Mouse (Mus musculus): ENCODE measurements around the gene Tomm20.

The Tomm20 gene

DNA sequence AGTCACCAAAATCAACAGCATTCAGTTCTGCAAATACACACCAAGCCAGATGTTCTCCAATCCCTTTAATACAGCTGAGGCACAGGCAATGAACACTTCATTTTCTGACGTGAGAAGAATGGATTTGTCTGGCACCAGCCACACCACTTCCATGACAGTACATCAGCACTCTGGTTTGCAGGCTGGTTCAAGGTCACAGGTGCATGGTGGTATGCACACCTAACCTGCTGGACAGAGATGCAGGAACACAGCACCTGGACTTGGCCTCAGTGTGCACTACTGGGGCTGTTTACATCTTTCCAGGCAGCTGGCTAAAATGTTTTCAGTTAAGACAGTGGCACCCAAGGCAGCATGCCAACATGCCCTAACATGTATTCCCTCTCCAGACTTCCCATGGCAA, 13.0 kb downstream of the Tomm20 start:
- CTCF ChIA-PET = interaction anchor here in 3 of 4 experiments (0.6 to 1.5 kb wide), 3 partner anchors 9 to 423 kb away, joined by 3 to 7 read pairs (median 3); no protein-coding TSS in a partner anchor

DNA sequence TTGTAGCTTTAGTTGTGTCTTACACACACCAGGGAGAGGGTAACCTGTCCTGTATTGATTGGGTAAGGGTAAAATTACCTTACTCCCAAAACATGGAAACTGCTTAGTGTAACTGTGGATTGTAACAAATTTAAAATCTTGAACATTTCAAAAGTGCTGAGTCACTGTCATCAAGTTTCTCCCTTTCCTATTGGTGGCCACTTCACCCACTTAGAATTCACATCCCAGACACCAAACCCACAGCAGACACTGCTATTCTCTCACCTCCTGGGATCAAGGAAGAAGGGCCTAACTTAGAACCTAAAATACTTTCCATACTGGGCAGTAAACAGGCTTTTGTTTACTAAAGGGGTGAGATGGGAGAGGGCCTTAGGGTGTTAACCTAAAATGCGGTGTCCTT, 13.4 kb downstream of the Tomm20 start:
- ChIA-PET CTCF (interaction anchor here in 2 of 4 experiments (0.7 to 2.2 kb wide), 6 partner anchors 11 to 450 kb away, joined by 4 to 15 read pairs (median 8); partner anchors contain the start of gene Tomm20 (in 1 of the 2)), POLR2A (interaction anchor here (0.6 to 14.9 kb wide), 26 partner anchors 7 to 473 kb away, joined by 3 to 326 read pairs (median 8); partner anchors contain the start of genes Tomm20 (in 3 of the 4), Rbm34 (in 2 of the 4) and Irf2bp2 (in 1 of the 4))

More for the DNA sequence above, 13.0 kb downstream of the Tomm20 start:
- POLR2A ChIA-PET = interaction anchor here in 3 of 4 experiments (0.8 to 14.9 kb wide), 17 partner anchors 7 to 341 kb away, joined by 3 to 326 read pairs (median 14); partner anchors contain the start of genes Tomm20 (in 3 of the 3), Rbm34 (in 2 of the 3) and Irf2bp2 (in 1 of the 3)

DNA sequence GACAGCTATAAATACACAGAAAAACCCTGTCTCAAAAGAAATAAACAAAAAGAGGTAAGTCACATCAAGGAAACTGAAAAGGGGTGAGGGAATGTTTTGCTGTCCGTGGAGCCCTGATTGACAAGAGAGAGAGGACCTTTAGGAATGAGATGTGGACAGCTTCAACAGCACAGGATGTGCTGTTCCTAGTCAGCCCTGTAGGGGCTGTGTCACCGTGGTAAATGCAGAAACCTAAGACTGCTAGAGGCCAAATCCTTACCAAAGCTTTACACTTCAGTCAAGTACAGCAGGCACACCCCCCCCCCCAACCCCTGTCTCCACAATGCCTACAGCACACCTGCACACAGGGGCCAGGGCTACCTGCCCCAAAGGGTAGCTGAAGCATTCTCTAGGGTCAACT, 13.9 kb downstream of the Tomm20 start:
- POLR2A ChIA-PET = interaction anchor here (0.5 to 14.9 kb wide), 38 partner anchors 8 to 936 kb away, joined by 3 to 326 read pairs (median 6); partner anchors contain the start of genes Rbm34 (in 3 of the 4), Tomm20 (in 3 of the 4) and Irf2bp2 (in 1 of the 4)
- CTCF ChIA-PET = interaction anchor here (0.5 to 2.2 kb wide), 16 partner anchors 8 to 1953 kb away, joined by 3 to 15 read pairs (median 4); partner anchors contain the start of gene Tomm20 (in 1 of the 4)

DNA sequence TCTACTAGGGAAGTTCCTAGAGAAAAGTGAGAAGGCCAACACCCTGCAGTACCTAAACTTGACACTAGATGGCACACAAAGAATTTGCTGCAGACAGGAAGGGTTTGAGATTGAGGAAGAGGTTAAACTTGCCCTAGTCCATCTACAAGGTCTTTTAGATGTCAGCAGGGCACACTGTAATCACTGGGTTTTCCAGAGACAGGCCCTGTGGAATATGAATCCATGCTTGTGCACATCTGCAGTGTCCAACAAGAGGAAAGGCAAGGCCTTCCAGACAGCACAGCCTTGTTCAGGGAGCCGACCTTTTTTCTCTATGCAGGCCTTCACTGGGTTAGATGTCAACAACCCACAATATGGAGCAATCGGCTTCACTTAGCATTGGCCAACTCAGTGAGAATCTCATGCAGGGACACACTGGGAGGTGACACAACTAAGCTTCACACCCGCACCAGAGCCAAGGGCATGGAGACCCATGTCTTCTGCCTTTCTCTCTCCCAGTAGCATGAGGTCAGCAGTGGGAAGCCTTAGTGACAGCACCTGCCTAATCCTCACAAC, 16.0 kb downstream of the Tomm20 start:
- ChIA-PET POLR2A (interaction anchor here (0.7 to 14.9 kb wide), 18 partner anchors 8 to 923 kb away, joined by 3 to 326 read pairs (median 16); partner anchors contain the start of genes Rbm34 (in 2 of the 4), Tomm20 (in 2 of the 4) and Irf2bp2 (in 1 of the 4)), CTCF (interaction anchor here in 3 of 4 experiments (0.5 to 1.9 kb wide), 8 partner anchors 9 to 370 kb away, joined by 3 to 7 read pairs (median 4); no protein-coding TSS in a partner anchor)

DNA sequence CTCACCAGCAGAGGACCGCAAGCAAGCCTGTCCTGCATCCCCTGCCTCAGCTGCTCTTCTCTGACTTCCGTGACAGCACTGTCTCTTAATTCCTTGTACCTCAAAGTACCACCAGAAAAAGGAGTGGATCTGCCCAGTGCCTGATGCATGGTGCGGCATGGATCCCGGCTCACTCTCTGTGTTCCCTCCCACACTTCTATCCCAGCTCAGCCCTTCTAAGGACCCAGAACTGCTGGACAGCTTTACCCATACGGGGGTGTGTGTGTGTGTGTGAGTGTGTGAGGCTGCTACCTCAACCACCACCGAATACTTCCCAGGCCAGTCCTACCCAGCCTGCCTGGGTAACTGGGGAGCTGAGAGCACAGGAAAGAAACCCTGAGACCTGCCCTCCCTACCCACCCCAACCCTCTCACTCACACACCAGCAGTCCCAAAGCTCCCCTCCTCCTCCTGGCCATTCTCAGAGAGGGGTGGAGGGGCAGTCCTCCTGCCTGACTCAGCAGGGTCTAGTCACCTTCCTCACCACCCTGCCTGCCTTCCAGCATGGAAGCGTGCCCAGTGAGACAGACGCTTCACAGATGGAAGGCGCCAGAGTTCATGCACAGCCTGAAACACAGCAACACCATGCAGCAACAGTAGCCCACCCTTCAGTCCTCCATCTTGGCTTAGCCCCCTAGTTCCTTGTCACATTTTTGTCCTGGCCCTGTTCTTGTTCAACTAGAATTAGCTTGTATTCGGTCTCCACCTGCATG, 16.7 kb downstream of the Tomm20 start:
- CTCF ChIA-PET = interaction anchor here (0.5 to 2.3 kb wide), 16 partner anchors 8 to 659 kb away, joined by 3 to 11 read pairs (median 4); no protein-coding TSS in a partner anchor
- POLR2A ChIA-PET = interaction anchor here (0.6 to 14.9 kb wide), 30 partner anchors 7 to 923 kb away, joined by 3 to 326 read pairs (median 4); partner anchors contain the start of genes Rbm34 (in 3 of the 4), Irf2bp2 (in 2 of the 4) and Tomm20 (in 2 of the 4)

DNA sequence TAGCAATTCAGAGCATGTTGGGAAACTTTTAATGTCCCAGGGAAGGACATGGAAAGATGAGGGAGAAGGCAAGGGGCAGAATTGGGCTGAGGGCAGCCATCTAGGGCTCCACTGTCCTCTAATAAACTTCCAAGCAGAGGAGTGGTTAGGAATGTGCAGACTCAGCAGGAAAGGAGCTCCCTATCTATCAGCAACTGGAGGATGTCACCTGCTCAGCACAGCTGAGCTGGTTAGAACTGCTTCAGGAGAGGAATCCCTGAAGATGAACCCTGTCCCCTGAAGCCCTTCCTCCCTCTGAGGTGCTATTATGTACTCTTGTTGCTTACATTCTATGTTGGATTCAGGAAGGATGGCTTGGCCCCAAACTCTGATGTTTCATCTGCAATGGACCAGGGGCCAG, 17.6 kb downstream of the Tomm20 start:
- CTCF ChIA-PET = interaction anchor here in 3 of 4 experiments (0.5 to 2.3 kb wide), 13 partner anchors 7 to 658 kb away, joined by 3 to 8 read pairs (median 3); no protein-coding TSS in a partner anchor
- POLR2A ChIA-PET = interaction anchor here (0.6 to 14.9 kb wide), 25 partner anchors 8 to 476 kb away, joined by 3 to 326 read pairs (median 4); partner anchors contain the start of genes Rbm34 (in 3 of the 4), Irf2bp2 (in 2 of the 4) and Tomm20 (in 2 of the 4)

DNA sequence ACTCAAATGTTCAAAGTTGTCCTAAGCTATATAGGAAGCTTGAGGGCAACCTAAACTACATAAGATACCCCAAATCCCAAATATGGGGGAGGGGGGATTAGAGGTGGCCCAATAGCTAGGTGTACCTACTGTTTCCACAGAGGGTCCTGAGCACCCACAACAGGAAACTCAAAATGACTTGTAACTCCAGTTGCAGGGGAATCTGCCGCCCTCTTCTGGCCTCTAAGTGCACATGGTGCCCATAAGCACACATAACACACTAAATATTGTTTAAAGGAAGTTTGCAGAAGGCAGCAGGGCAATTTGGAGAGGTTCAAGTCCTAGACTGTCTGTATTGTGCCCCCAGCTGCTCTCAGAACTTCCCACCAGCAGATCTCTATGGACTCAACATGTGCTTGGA, 18.6 kb downstream of the Tomm20 start:
- CTCF ChIA-PET = interaction anchor here in 2 of 4 experiments (0.9 to 2.3 kb wide), 2 partner anchors 48 to 49 kb away, joined by 3 to 8 read pairs; no protein-coding TSS in a partner anchor
- POLR2A ChIA-PET = interaction anchor here in 3 of 4 experiments (0.6 to 14.9 kb wide), 10 partner anchors 11 to 349 kb away, joined by 3 to 326 read pairs (median 44); partner anchors contain the start of genes Rbm34 (in 2 of the 3), Tomm20 (in 2 of the 3) and Irf2bp2 (in 1 of the 3)

DNA sequence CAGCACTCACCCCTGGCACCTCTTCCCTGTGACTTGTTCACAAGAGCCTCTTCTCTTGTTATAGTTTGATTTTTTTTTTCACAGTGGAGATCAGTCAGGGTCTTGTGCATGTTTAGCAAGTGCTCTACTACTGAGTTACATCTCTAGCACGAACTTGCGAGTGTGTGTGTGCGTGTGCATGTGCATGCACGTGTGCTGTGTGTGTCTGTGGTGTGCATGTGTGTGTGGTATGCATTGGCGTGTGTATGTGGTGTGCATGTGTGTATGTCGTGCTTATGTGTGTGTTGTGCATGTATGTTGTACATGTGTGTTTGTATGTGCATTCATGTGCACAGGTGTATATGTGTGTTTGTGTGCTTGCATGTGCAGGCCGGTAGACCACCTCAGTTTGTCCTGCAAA, 22.7 kb downstream of the Tomm20 start:
- ChIA-PET POLR2A (interaction anchor here in 3 of 4 experiments (0.6 to 12.5 kb wide), 8 partner anchors 8 to 363 kb away, joined by 3 to 135 read pairs (median 4); partner anchors contain the start of gene Rbm34 (in 1 of the 3)), CTCF (interaction anchor here in 2 of 4 experiments (0.5 to 1.1 kb wide), 3 partner anchors 442 to 1610 kb away, joined by 3 to 4 read pairs (median 3); no protein-coding TSS in a partner anchor)

DNA sequence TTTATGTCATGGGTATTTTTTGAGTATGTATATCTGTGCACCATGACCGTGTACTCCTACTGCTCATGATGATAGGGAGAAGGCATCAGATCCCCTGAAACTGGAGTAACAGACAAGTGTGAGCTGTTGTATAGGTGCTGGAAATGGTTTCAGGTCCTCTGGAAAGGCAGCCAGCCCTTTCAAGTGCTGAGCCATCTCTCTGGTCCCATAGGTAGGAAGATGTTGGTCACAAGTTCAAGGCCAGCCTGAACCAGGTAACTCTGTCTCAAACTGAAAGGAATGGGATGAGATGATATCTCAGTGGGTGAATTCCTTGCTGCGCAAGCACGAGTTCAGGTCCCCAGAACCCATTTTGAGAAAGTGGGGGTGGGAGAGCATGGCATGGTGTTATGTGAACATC, 24.2 kb downstream of the Tomm20 start:
- POLR2A ChIA-PET = interaction anchor here (0.5 to 4.4 kb wide), 32 partner anchors 9 to 447 kb away, joined by 3 to 58 read pairs (median 4); partner anchors contain the start of genes Rbm34 (in 2 of the 4) and Tomm20 (in 2 of the 4)
- CTCF ChIA-PET = interaction anchor here (0.5 to 2.4 kb wide), 50 partner anchors 7 to 654 kb away, joined by 3 to 29 read pairs (median 4); partner anchors contain the start of gene Rbm34 (in 1 of the 4)

DNA sequence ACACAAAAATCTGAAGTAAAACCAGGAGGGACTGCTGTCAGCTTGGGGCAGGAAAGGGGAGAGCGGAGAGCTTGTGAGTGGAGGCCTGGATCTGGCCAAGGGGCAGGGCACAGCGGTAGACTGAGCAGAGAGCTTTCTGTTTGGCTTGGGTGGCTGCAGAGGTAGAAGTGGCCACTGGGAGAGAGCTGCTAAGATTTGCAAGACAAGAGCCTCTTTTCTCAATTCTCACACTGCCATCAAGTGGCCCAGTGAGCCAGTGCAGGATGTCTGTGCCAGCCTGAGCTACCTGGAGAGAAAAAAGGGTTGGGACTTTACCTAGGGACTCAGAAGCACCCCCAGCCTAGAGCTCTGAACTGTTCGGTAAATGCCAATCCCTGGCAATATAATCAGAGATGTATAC, 24.8 kb downstream of the Tomm20 start:
- CTCF ChIA-PET = interaction anchor here (0.5 to 2.4 kb wide), 61 partner anchors 8 to 653 kb away, joined by 3 to 29 read pairs (median 4); partner anchors contain the start of gene Rbm34 (in 1 of the 4)
- POLR2A ChIA-PET = interaction anchor here (0.5 to 4.4 kb wide), 37 partner anchors 9 to 447 kb away, joined by 3 to 58 read pairs (median 4); partner anchors contain the start of genes Rbm34 (in 2 of the 4) and Tomm20 (in 2 of the 4)

DNA sequence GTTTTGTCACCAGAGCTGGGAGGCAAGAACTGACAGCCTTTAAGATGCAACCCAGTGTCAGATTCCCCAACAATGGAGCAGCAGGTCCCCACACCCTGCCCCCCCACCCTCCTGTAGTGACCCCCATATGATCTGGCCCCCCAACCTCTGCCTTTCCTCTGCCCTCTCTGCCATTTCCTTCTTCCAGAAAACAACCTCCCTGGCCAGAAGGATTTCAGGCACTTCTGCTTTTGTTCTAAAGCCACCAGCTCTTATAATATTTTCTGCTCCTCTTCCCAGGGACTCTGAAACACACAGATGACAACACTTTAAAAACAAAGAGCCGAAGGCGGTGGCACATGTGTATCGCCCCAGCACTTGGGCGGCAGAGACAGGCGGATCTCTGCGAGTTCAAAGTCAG, 25.3 kb downstream of the Tomm20 start:
- POLR2A ChIA-PET = interaction anchor here (0.6 to 4.4 kb wide), 28 partner anchors 9 to 445 kb away, joined by 3 to 58 read pairs (median 4); partner anchors contain the start of genes Tomm20 (in 2 of the 4) and Rbm34 (in 1 of the 4)
- CTCF ChIA-PET = interaction anchor here (0.6 to 2.4 kb wide), 52 partner anchors 8 to 653 kb away, joined by 3 to 29 read pairs (median 5); partner anchors contain the start of gene Rbm34 (in 1 of the 4)

DNA sequence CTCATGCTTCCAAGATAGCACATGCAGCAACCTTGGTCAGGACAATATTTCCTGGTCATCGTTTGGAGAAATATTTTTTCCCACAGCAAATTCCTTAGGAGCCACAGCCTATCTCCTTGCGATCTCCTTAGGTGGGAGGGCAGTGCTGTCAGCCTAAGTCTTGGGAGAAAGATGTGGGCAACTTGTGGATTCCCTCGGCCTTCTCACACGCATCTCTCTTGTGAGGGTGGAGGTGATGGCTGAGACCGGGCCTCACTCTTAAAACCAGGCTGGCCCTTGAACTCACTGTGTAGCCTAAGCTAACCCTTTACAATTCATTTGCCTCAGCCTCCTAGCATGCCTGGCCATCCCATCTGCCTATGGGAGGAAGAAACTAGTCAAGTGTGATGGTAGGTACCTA, 25.9 kb downstream of the Tomm20 start:
- ChIA-PET POLR2A (interaction anchor here in 2 of 4 experiments (1.0 to 4.4 kb wide), 6 partner anchors 12 to 444 kb away, joined by 3 to 58 read pairs (median 4); no protein-coding TSS in a partner anchor), CTCF (interaction anchor here in 2 of 4 experiments (1.7 to 2.4 kb wide), 3 partner anchors 15 to 439 kb away, joined by 7 to 29 read pairs (median 18); no protein-coding TSS in a partner anchor)

DNA sequence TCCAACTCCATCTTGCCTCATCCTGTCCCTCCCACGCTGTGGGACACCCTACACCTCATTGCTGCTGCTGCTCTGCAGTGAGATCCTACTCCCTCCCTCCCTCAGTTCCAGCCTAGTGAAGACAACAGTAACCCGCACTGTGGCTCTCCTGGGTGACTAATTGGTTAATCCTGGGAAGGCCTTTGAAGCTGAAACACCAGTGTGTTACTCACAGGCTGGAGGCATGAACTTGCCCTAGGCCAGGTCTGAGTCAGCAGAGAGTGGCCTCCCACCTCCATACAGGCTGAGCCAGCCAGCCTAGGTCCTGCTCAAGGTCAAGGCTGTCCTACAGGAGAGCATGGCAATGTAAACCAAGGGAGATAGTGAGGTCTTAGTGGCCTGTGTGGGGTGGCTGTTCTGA, 26.4 kb downstream of the Tomm20 start:
- ChIA-PET POLR2A (interaction anchor here in 2 of 4 experiments (1.0 to 4.4 kb wide), 8 partner anchors 9 to 443 kb away, joined by 3 to 58 read pairs (median 3); no protein-coding TSS in a partner anchor), CTCF (interaction anchor here in 1 of 4 experiments (2.4 kb wide), 1 partner anchor 438 kb away, joined by 29 read pairs; no protein-coding TSS in a partner anchor)

DNA sequence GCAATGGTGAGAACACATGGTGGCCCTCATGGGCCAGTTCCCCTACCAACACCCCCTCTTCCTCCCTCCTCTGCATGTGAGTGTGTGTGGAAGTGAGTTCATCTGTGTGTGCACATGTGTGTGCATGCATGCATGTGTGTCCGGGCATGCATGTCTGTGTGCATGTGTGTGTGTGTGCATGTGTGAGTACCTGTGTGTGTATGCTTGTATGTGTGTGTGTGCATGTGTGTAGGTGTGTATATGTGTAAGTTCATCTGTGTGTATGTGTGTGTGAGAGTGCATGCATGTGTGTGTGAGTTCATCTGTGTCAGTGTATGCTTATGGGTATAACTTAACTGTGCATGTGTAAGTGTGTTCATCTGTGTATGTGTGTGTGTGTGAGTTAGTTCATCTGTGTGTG, 27.3 kb downstream of the Tomm20 start:
- CTCF ChIA-PET = interaction anchor here in 1 of 4 experiments (0.7 kb wide), 1 partner anchor 692 kb away, joined by 4 read pairs; no protein-coding TSS in a partner anchor
- POLR2A ChIA-PET = interaction anchor here in 2 of 4 experiments (1.0 to 4.4 kb wide), 4 partner anchors 10 to 420 kb away, joined by 3 to 58 read pairs (median 4); no protein-coding TSS in a partner anchor

DNA sequence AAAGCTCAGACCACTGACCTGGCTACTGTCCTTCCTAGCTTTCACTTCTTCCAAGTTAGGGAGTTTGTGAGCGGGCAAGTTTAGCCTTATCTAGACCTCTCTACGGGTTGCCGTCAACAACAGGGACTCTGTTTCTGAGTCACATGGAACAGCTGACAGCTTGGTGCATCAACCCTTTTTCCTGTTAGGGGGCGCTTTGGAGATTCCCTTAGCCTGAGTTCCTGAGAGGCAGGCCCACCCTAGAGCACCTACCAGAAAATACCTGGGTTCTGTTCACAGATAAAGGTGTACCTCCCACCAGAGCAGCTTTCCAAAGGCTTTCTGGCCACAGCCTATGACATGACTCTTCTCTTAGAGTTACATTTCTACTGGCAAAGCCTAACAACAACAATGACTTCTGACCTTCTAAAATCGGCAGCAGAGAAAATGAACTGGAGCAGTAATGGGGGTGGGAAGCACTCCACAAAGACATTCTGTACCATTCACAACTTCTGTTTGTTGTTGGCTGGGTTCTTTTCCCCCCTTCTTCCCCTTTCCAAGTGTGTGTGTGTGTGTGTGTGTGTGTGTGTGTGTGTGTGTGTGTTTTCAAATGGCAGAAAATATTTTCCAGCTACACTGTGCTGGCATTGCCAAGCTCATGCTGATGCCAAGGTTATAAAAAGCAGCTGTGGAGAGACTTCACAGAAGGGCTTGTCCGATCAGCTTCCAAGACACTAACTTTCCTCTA, 28.3 kb downstream of the Tomm20 start:
- ChIA-PET POLR2A (interaction anchor here in 3 of 4 experiments (0.6 to 1.9 kb wide), 13 partner anchors 11 to 441 kb away, joined by 3 to 18 read pairs (median 5); partner anchors contain the start of genes Tomm20 (in 2 of the 3) and Rbm34 (in 1 of the 3)), CTCF (interaction anchor here (0.5 to 1.5 kb wide), 13 partner anchors 10 to 961 kb away, joined by 3 to 8 read pairs (median 4); no protein-coding TSS in a partner anchor)

DNA sequence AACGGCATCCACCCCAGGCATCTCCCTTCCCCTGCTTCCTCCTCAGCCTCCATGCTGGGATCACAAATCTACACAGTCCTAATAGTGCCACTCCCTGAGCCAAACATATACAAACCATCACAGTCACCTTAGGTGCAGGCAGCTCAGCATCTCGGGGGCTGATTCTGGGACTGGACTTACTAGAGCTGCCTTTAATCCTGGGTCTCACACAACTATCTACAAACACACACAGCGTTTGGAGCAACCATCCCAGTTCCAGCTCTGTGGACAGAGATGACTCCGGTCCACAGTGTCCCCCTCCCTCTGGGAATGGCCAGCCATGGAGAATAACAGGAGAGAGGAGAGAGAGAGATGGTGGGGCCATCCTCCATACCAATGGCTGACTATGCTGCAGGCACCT, 29.0 kb downstream of the Tomm20 start:
- CTCF ChIA-PET = interaction anchor here in 3 of 4 experiments (0.5 to 1.5 kb wide), 8 partner anchors 9 to 960 kb away, joined by 3 to 8 read pairs (median 4); no protein-coding TSS in a partner anchor
- POLR2A ChIA-PET = interaction anchor here in 3 of 4 experiments (0.9 to 1.9 kb wide), 12 partner anchors 10 to 60 kb away, joined by 3 to 18 read pairs (median 4); partner anchors contain the start of genes Tomm20 (in 2 of the 3) and Rbm34 (in 1 of the 3)
